In the genomic region with DNA sequence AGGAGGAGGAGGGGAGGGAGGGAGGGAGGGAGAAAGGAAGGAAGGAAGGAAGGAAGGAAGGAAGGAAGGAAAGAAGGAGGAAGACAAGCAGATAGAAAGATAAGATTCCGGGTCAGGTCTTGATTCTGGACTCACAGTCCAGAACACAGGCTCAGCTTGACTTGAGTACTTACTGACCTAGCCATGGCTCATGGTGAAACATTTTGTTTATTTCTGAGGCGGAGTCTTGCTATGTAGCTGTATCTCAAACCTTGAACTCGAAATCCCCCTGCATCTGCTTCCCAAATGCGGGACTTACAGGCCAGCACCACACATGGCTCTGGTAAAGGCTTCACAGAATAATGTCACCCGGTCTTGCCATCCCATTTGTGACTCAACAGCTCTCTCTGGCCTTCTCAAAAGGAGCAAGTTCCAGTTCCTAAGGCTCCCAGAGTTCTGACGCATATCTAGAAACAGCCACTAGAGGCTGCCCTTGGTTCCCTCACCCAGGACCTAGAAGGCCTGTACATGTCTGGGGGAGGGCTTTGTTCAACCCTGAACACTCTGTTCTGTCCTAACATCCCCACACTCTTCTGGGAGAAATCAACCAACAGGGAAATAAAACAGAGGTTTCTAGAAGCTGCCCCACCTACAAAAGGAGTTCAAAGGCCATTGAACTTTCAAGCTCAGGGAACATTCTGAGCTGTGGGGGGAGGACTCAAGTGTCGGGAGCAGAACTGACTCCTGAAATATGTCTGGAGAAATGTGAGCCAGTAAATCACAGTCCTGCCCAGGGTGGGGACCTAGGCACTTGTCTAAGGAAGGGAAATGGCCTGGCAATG, we compare ENCODE assay signal across 9 mouse cellular contexts. TPM values are rescaled to one million over a fixed set of nuclear protein-coding genes. Genes with fewer than 3 reads are reported as not detected.
DNase-seq lines count a peak whose midpoint lies in the region; ATAC-seq and TF ChIP-seq lines count a peak whose summit lies in the region.
"Had no signal": no experiment of that assay in that cellular context is flagged by ENCODE, and none has a peak within 500 bp of the region (broad histone marks: within the 10 kb centered on the region; RNA-seq: fewer than 3 reads in every experiment).

No protein-coding gene starts in this region.

- peak; percentile 27 to 51 for DNase-seq in CD8-positive naive resting alpha-beta T cell, adult 2 months (ENCODE audit: low read depth in 2 of 2, low spot score in 2 of 2)
- peak; percentile 14 for DNase-seq in WW6 (ENCODE audit: low read depth, low spot score)
- DNase-seq in embryonic facial prominence, embryonic 14.5 days (ENCODE audit: low spot score) = peak; percentile 75
- DNase-seq in kidney, postnatal 25 days = peak; percentile 69 to 80
- DNase-seq in lung, embryonic 14.5 days = peak; percentile 82
- DNase-seq in right cerebral cortex, postnatal 10 days (ENCODE audit: low spot score in 2 of 2) = peak; percentile 31 to 45
- DNase-seq: liver, embryonic 13.5 days had no signal

- no peak overlapping the region for H3K9ac ChIP-seq in embryonic facial prominence, embryonic 14.5 days (ENCODE audit: low read depth, low read length)
- H3K9ac ChIP-seq in heart, embryonic 14.5 days (ENCODE audit: low read length) = peak overlapping the region; percentile 41; the same call in 1 of the 2 replicates
- no peak overlapping the region for H3K9ac ChIP-seq in lung, embryonic 14.5 days
- H3K9ac ChIP-seq: liver, embryonic 13.5 days had no signal

- peak; percentile 84 for TF ChIP-seq CTCF in lung, embryonic 14.5 days (IDR thresholded peaks at IDR 0.05; ENCODE audit: low read depth)

- H3K27ac ChIP-seq in embryonic facial prominence, embryonic 14.5 days (replicated peaks; ENCODE audit: low read depth, low read length) = no peak overlapping the region
- H3K27ac ChIP-seq in heart, embryonic 14.5 days (replicated peaks in 1 of 2; ENCODE audit: control insufficient read depth in 1 of 2, insufficient read depth in 1 of 2, low read depth in 2 of 2, low read length in 2 of 2) = peak overlapping the region; percentile 68 to 71
- no peak overlapping the region for H3K27ac ChIP-seq in lung, embryonic 14.5 days (ENCODE audit: low read depth)
- H3K27ac ChIP-seq: liver, embryonic 13.5 days had no signal

- no peak overlapping the region for H3K4me3 ChIP-seq in embryonic facial prominence, embryonic 14.5 days (ENCODE audit: low read depth, low read length)
- no peak overlapping the region for H3K4me3 ChIP-seq in heart, embryonic 14.5 days (ENCODE audit: control insufficient read depth in 1 of 2, insufficient read depth in 1 of 2, low read depth in 1 of 2, low read length in 2 of 2)
- no peak overlapping the region for H3K4me3 ChIP-seq in lung, embryonic 14.5 days (ENCODE audit: low read depth, low read length)
- H3K4me3 ChIP-seq: liver, embryonic 13.5 days had no signal

- no peak overlapping the region for H3K4me2 ChIP-seq in embryonic facial prominence, embryonic 14.5 days (ENCODE audit: low read depth, low read length)
- H3K4me2 ChIP-seq in heart, embryonic 14.5 days (ENCODE audit: low read length) = no peak overlapping the region
- H3K4me2 ChIP-seq in lung, embryonic 14.5 days = no peak overlapping the region
- H3K4me2 ChIP-seq: liver, embryonic 13.5 days had no signal

- 47% methylated on average over 7 of the region's 7 CpGs for WGBS in embryonic facial prominence, embryonic 14.5 days
- 46% methylated on average over 7 of the region's 7 CpGs for WGBS in heart, embryonic 14.5 days
- WGBS in lung, embryonic 14.5 days = 44% methylated on average over 7 of the region's 7 CpGs

- H3K27me3 ChIP-seq in embryonic facial prominence, embryonic 14.5 days (replicated peaks; ENCODE audit: control insufficient read depth, insufficient read depth, low read length) = no peaks in the 10 kb centered on the region
- H3K27me3 ChIP-seq in heart, embryonic 14.5 days (ENCODE audit: control insufficient read depth, insufficient read depth, low read length) = no peaks in the 10 kb centered on the region
- no peaks in the 10 kb centered on the region for H3K27me3 ChIP-seq in lung, embryonic 14.5 days (ENCODE audit: insufficient read depth, low read length)
- H3K27me3 ChIP-seq: liver, embryonic 13.5 days had no signal

- H3K36me3 ChIP-seq in embryonic facial prominence, embryonic 14.5 days (ENCODE audit: control insufficient read depth, insufficient read depth, low read length) = no peaks in the 10 kb centered on the region
- no peaks in the 10 kb centered on the region for H3K36me3 ChIP-seq in heart, embryonic 14.5 days (ENCODE audit: control insufficient read depth, insufficient read depth, low read length)
- no peaks in the 10 kb centered on the region for H3K36me3 ChIP-seq in lung, embryonic 14.5 days (ENCODE audit: insufficient read depth)
- H3K36me3 ChIP-seq: liver, embryonic 13.5 days had no signal

- ATAC-seq in embryonic facial prominence, embryonic 14.5 days (ENCODE audit: low read depth) = peak; percentile 81
- peak; percentile 79 for ATAC-seq in heart, embryonic 14.5 days (ENCODE audit: insufficient number of reproducible peaks, insufficient read depth, low FRiP score, low read depth)
- ATAC-seq in lung, embryonic 14.5 days (ENCODE audit: insufficient read depth) = peak; percentile 86
- ATAC-seq in erythroid progenitor cell, adult 5-6 weeks (replicated peaks; ENCODE audit: low FRiP score, poor library complexity, severe bottlenecking) = no peak

- H3K4me1 ChIP-seq in embryonic facial prominence, embryonic 14.5 days (ENCODE audit: control insufficient read depth, insufficient read depth, low read length) = no peaks in the 10 kb centered on the region
- H3K4me1 ChIP-seq in heart, embryonic 14.5 days (ENCODE audit: control insufficient read depth in 2 of 2, insufficient read depth in 2 of 2, low read length in 2 of 2) = peaks cover 19 to 50% of the 10 kb centered on the region in 2 experiments
- peaks cover 8% of the 10 kb centered on the region for H3K4me1 ChIP-seq in lung, embryonic 14.5 days (ENCODE audit: insufficient read depth)
- H3K4me1 ChIP-seq: liver, embryonic 13.5 days had no signal

- H3K9me3 ChIP-seq in embryonic facial prominence, embryonic 14.5 days (ENCODE audit: control insufficient read depth, low read length) = no peaks in the 10 kb centered on the region
- H3K9me3 ChIP-seq in heart, embryonic 14.5 days (ENCODE audit: control insufficient read depth, low read length) = no peaks in the 10 kb centered on the region
- H3K9me3 ChIP-seq in lung, embryonic 14.5 days (ENCODE audit: low read depth, low read length) = no peaks in the 10 kb centered on the region
- H3K9me3 ChIP-seq: liver, embryonic 13.5 days had no signal

RNA-seq across cellular contexts. Expression of a gene that starts 56.2 kb away (rescaled TPM):
- polyA plus RNA-seq in embryonic facial prominence, embryonic 14.5 days (2014; fragmentation: Nextera tagmentation; extraction: Ambion mirVana) = 51.3 and 57.3 TPM in 2 replicates
- polyA plus RNA-seq in heart, embryonic 14.5 days (2014; fragmentation: Nextera tagmentation; extraction: Ambion mirVana) = 54.9 and 69.5 TPM in 2 replicates
- polyA plus RNA-seq in lung, embryonic 14.5 days (2014; fragmentation: Nextera tagmentation; extraction: Ambion mirVana) = 44.6 and 44.8 TPM in 2 replicates
- 156 and 195 TPM in 2 replicates for total RNA-seq in erythroid progenitor cell, adult 5-6 weeks (2015; ENCODE audit: low replicate concordance)
- total RNA-seq in erythroid progenitor cell, adult 5-6 weeks (2017; ENCODE audit: low replicate concordance) = 532 and 563 TPM in 2 replicates

Comparison
In these comparisons a context has a peak if more than half of its experiments do, and no peak if none do; other contexts are left out.
1. DNase-seq: peak in every context shown above with its lines; median percentile 82 in lung, embryonic 14.5 days; 75 in embryonic facial prominence, embryonic 14.5 days; 74 in kidney, postnatal 25 days; 39 in CD8-positive naive resting alpha-beta T cell, adult 2 months; 38 in right cerebral cortex, postnatal 10 days; 14 in WW6.
2. H3K27ac ChIP-seq: peak in heart, embryonic 14.5 days (2 of 2); none in embryonic facial prominence, embryonic 14.5 days (single experiment) and lung, embryonic 14.5 days (single experiment).